Mouse (Mus musculus) C2C12 (cell line): Measurements from ENCODE around the gene Stab1. TPM values are rescaled to one million over a fixed set of nuclear protein-coding genes. Genes with fewer than 3 reads are reported as not detected.

Experiments
- H3K27me3 ChIP-seq: one replicate; pipeline ENCODE4 v1.6.1; 2011; ENCODE audit not compliant: control insufficient read depth, insufficient read depth, insufficient read length
- H3K36me3 ChIP-seq: one replicate; pipeline ENCODE4 v1.6.1; 2011; ENCODE audit not compliant: control insufficient read depth, insufficient read depth
- H3K4me3 ChIP-seq: one replicate; pipeline ENCODE4 v1.5.1; 2011; ENCODE audit warnings: mild to moderate bottlenecking, control low read depth; ENCODE audit not compliant: poor library complexity, insufficient read depth, severe bottlenecking
- H3K79me2 ChIP-seq: one replicate; pipeline ENCODE4 v1.6.1; 2011; ENCODE audit not compliant: control insufficient read depth, insufficient read depth
- H3K79me3 ChIP-seq: one replicate; pipeline ENCODE4 v1.6.1; 2011; ENCODE audit warnings: low read depth, control low read depth
- H3ac ChIP-seq: one replicate; pipeline ENCODE3; 2011; ENCODE audit warnings: low read depth; ENCODE audit not compliant: control insufficient read depth, insufficient read length
- CEBPB ChIP-seq: IDR thresholded peaks from one replicate; pipeline ENCODE4 v1.6.1; 2011; ENCODE audit warnings: low read depth, mild to moderate bottlenecking, control low read depth, moderate library complexity
- CTCF ChIP-seq: IDR thresholded peaks from one replicate; pipeline ENCODE4 v1.5.1; 2011; ENCODE audit not compliant: control insufficient read depth, insufficient read depth, insufficient read length
- FOSL1 ChIP-seq: IDR thresholded peaks from one replicate; pipeline ENCODE4 v1.8.0; 2011; ENCODE audit warnings: mild to moderate bottlenecking, low read length; ENCODE audit not compliant: poor library complexity, insufficient read depth, severe bottlenecking
- MAX ChIP-seq: IDR thresholded peaks from one replicate; pipeline ENCODE4 v1.6.1; 2011; ENCODE audit warnings: mild to moderate bottlenecking, control low read depth
- MYOD1 ChIP-seq: IDR thresholded peaks from one replicate; pipeline ENCODE4 v1.6.1; 2011; ENCODE audit warnings: low read depth; ENCODE audit not compliant: control insufficient read depth, insufficient read length
- MYOG ChIP-seq: IDR thresholded peaks from one replicate; pipeline ENCODE4 v1.6.1; 2011; ENCODE audit not compliant: control insufficient read depth, insufficient read length; ENCODE audit errors: extremely low read depth
- USF1 ChIP-seq: IDR thresholded peaks from one replicate; pipeline ENCODE4 v1.6.1; 2011; ENCODE audit warnings: low read depth, mild to moderate bottlenecking, control low read depth, moderate library complexity
- long read RNA-seq, 2 experiments: library from polyadenylated mRNA; unstranded; transcript quantifications; one replicate each; pipeline ENCODE4 v2.0.0; 2019 to 2020
- polyA plus RNA-seq: library from polyadenylated mRNA; unstranded; fragments of >200 nt; fragmentation: generic; extraction: Trizol; gene quantifications from one replicate; pipeline ENCODE4 v1.2.1, GENCODE M21; 2012; ENCODE audit warnings: missing spikeins

Stab1 gene
- polyA plus RNA-seq, result 0.25 TPM
- long read RNA-seq, experiment 1, result 0 reads
- long read RNA-seq, experiment 2, result 0 reads

- TF ChIP-seq MYOD1 (no peak), CEBPB (no peak), CTCF (no peak), MYOG (no peak), USF1 (no peak), FOSL1 (no peak), MAX (no peak)
- no peaks in the 10 kb centered on the region for H3K79me2 ChIP-seq
- no peaks in the 10 kb centered on the region for H3K79me3 ChIP-seq
- no peak within 1 kb of the TSS for H3K4me3 ChIP-seq
- no peak within 1 kb of the TSS for H3ac ChIP-seq
- H3K36me3 ChIP-seq, result peaks cover 29% of the 10 kb centered on the region
- no peaks in the 10 kb centered on the region for H3K27me3 ChIP-seq
These were observed at the start of gene Stab1 for GRCm38 (mm10) chr14:31168425-31168824. TSS of gene Stab1 (minus strand) at chr14:31168641.

- H3K79me3 ChIP-seq, result no peaks in the 10 kb centered on the region
- TF ChIP-seq CTCF (peak; percentile 66), MAX (no peak), MYOD1 (no peak)
- H3K4me3 ChIP-seq, result no peak within 1 kb of the TSS
- H3K79me2 ChIP-seq, result no peaks in the 10 kb centered on the region
- H3ac ChIP-seq, result peak within 1 kb of the TSS; percentile 50
- H3K27me3 ChIP-seq, result peaks cover 9% of the 10 kb centered on the region
- H3K36me3 ChIP-seq, result no peaks in the 10 kb centered on the region
These were observed 49.2 kb upstream of the Stab1 start, which contains the start of gene Sema3g for GRCm38 (mm10) chr14:31217666-31218065. TSS of gene Sema3g (plus strand) at chr14:31217860.

- no peaks in the 10 kb centered on the region for H3K36me3 ChIP-seq
- H3K79me2 ChIP-seq, result no peaks in the 10 kb centered on the region
- peak within 1 kb of the TSS; percentile 50 for H3ac ChIP-seq
- H3K4me3 ChIP-seq, result no peak within 1 kb of the TSS
- no peaks in the 10 kb centered on the region for H3K79me3 ChIP-seq
- TF ChIP-seq MYOD1, result no peak
- no peak for TF ChIP-seq MAX
- no peak for TF ChIP-seq MYOG
- no peak for TF ChIP-seq USF1
- TF ChIP-seq CTCF, result no peak
- TF ChIP-seq CEBPB, result no peak
- TF ChIP-seq FOSL1, result no peak
- H3K27me3 ChIP-seq, result peaks cover 9% of the 10 kb centered on the region
These were observed 48.4 kb upstream of the Stab1 start, which contains the start of gene Nisch for GRCm38 (mm10) chr14:31216846-31217245. TSS of gene Nisch (minus strand) at chr14:31216946.

GRCm38 (mm10) chr14:31215157-31216002, 46.9 kb upstream of the Stab1 start:
- Histone ChIP-seq H3K79me3 (no peaks in the 10 kb centered on the region), H3ac (peak overlapping the region; percentile 3), H3K36me3 (peaks cover 3% of the 10 kb centered on the region), H3K27me3 (peaks cover under 1% of the 10 kb centered on the region), H3K4me3 (no peak overlapping the region), H3K79me2 (no peaks in the 10 kb centered on the region)
- TF ChIP-seq MYOD1, result no peak
- no peak for TF ChIP-seq USF1
- TF ChIP-seq FOSL1, result no peak
- TF ChIP-seq CTCF, result peak; percentile 47
- TF ChIP-seq CEBPB, result no peak
- no peak for TF ChIP-seq MYOG
- TF ChIP-seq MAX, result no peak

- H3K36me3 ChIP-seq, result peaks cover 6% of the 10 kb centered on the region
- no peaks in the 10 kb centered on the region for H3K27me3 ChIP-seq
- no peak overlapping the region for H3K4me3 ChIP-seq
- H3K79me2 ChIP-seq, result no peaks in the 10 kb centered on the region
- TF ChIP-seq MYOG (no peak), MAX (no peak), FOSL1 (no peak), USF1 (no peak), MYOD1 (no peak), CTCF (no peak), CEBPB (no peak)
- H3K79me3 ChIP-seq, result no peaks in the 10 kb centered on the region
- H3ac ChIP-seq, result no peak overlapping the region
These were observed 46.2 kb upstream of the Stab1 start for GRCm38 (mm10) chr14:31214684-31215083.

GRCm38 (mm10) chr14:31213868-31214267, 45.4 kb upstream of the Stab1 start:
- Histone ChIP-seq H3K36me3 (peaks cover 6% of the 10 kb centered on the region), H3K4me3 (no peak overlapping the region)
- TF ChIP-seq MYOG (no peak), MAX (no peak), USF1 (no peak), CEBPB (no peak), FOSL1 (no peak), CTCF (no peak), MYOD1 (no peak)

More at GRCm38 (mm10) chr14:31213868-31214267, 45.4 kb upstream of the Stab1 start:
- Histone ChIP-seq H3K79me3 (no peaks in the 10 kb centered on the region), H3K27me3 (no peaks in the 10 kb centered on the region), H3ac (no peak overlapping the region), H3K79me2 (no peaks in the 10 kb centered on the region)
